Mouse (Mus musculus) cerebellum, adult 2 months (tissue): ENCODE results near the gene Samd4.

Experiments used
- CTCF ChIP-seq: fragments of 200-500 bp; IDR thresholded peaks from 2 replicates; pipeline ENCODE4 v1.5.1; 2011; ENCODE audit warnings: low read depth, mild to moderate bottlenecking, control low read depth, low read length, moderate library complexity, borderline replicate concordance; ENCODE audit not compliant: insufficient read depth
- POLR2A ChIP-seq: fragments of 200-500 bp; IDR thresholded peaks from 2 replicates; pipeline ENCODE4 v1.6.1; 2011; ENCODE audit warnings: low read length, control low read depth, borderline replicate concordance; ENCODE audit not compliant: insufficient read depth

DNA sequence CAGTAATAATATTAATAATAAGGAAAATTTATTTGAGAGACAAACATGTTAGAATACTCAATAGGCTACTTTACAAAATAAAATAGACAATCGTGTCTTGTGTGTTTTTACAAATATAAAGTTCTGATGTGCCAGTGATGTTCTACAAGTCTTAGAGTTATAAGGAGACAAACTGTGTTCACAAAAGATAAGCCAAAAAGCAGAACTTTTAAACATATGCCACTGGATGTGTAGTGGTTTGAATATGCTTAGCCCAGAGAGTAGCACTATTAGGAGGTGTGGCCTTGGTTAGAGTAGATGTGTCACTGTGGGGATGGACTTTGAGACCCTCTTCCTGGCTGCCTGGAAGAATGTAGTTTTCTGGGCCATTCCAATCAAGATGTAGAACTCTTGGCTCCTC is 32.9 kb upstream of the Samd4 start:
- no peak for TF ChIP-seq CTCF
- no peak for TF ChIP-seq POLR2A
